Mouse (Mus musculus) B cell, adult (primary cell): Measurements from ENCODE around the gene 4933415A04Rik. TPM values are rescaled to one million over a fixed set of nuclear protein-coding genes. Genes with fewer than 3 reads are reported as not detected.

Experiments
- total RNA-seq: library from RNA; stranded (reverse); gene quantifications from 4 replicates; pipeline ENCODE4 v1.2.4, GENCODE M21; 2023; ENCODE audit not compliant: inconsistent age

Gene 4933415A04Rik
- 0.24 TPM in 1 of 4 replicates, not detected in the others for total RNA-seq

GRCm38 (mm10) chr11:43586324-43587090 lies at the start of gene 4933415A04Rik:
TSS of gene 4933415A04Rik (plus strand) at chr11:43587040.

DNA sequence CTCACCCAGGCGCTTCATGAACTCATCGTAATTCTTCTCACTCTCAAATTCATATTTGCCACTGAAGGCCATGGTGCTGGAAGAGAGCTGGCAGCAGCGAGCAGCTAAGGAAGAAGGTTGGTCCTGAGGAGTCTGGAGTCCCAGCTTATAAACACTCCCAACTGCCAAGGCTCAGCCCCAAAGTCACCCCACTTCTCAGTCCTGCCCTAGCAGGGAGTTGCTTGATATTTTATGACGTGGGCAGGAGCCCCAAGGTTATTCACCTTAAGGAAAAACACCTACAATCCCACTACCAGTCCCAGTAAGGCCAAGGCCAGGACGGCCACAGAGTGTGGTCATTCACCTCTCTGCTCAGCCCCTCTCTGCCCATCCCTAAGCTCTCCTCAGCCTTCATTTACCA lies 14.6 kb downstream of the 4933415A04Rik start, which contains the start of gene Fabp6:
Gene Fabp6 (minus strand): TSS at position 101 of the 400 bp plus-strand sequence.

Other genes starting within 250 kb of the 4933415A04Rik start
- gene Pttg1, start 160.8 kb upstream of the 4933415A04Rik start, total RNA-seq = 35.3 to 57.3 TPM (median 41.3 TPM) in 4 replicates
- gene Slu7, start 153.3 kb upstream of the 4933415A04Rik start, total RNA-seq = 98.9 to 113 TPM (median 100 TPM) in 4 replicates
- not detected in 4 replicates for gene C1qtnf2, start 112.8 kb upstream of the 4933415A04Rik start, total RNA-seq
- 0.19 TPM in 1 of 4 replicates, not detected in the others for gene Ccnjl, start 58.3 kb upstream of the 4933415A04Rik start, total RNA-seq
- not detected in 4 replicates for gene Fabp6, start 14.5 kb downstream of the 4933415A04Rik start, total RNA-seq
- 56.5 to 71.9 TPM (median 59.4 TPM) in 4 replicates for gene Pwwp2a, start 95.0 kb downstream of the 4933415A04Rik start, total RNA-seq
- 35.2 to 50.6 TPM (median 44.2 TPM) in 4 replicates for gene Ttc1, start 161.0 kb downstream of the 4933415A04Rik start, total RNA-seq